Mouse (Mus musculus) urinary bladder, postnatal 14 days (tissue): ENCODE data around the gene Pou2f3.

Experiments used
- DNase-seq: peaks from one replicate; pipeline ENCODE4 v3.0.0; 2021; ENCODE audit warnings: low spot score

The Pou2f3 gene

DNA sequence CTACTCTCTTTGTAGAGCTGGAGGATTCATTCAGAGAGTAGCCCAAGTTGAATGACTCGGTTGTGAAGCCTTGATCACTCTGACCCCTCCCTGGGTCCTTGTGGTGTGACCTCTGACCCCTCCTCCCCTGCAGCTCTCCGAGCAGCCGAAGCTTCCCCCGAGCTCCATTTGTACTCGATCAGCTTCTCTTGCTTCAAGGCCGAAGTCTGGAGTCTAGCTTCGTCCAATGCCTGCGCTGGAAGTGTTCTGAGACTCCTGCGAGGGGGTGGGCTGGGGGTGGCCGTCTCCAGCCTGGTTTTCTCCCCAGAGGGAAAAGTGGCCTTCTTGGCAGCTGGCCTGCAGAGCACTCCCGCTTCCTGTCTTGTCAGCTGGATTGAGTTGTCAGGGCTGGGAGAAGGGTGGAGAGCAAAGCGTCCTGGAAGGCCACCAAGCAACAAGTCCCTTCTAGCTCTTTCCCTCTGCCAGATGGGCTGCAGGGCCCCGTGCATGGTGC, at the start of gene Pou2f3:
Gene Pou2f3, minus strand, starts transcription at position 180 of the 493 bp plus-strand sequence.
- peak; percentile 40 for DNase-seq

GRCm38 (mm10) chr9:43253271-43253681, 43.1 kb upstream of the Pou2f3 start:
- DNase-seq = peak; percentile 23

DNA sequence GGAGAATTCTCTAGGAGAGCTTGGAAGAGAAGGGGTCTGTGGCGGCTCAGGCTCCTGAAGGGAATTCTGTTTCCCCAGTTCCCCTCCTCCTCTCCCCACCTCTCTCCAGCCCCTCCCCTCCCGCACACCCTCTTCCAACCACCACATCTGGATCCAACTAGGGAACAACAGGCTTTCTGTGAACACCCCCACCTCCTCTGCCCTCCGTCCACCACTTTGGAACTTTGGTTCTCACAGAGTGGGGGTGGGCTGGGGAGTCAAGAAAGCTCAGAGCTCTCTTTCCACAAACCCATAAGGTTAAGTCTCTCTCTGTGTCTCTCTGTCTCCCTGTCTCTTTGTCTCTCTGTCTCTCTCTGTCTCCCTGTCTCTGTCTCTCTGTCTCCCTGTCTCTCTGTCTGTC, 42.6 kb upstream of the Pou2f3 start:
- DNase-seq = no peak

DNA sequence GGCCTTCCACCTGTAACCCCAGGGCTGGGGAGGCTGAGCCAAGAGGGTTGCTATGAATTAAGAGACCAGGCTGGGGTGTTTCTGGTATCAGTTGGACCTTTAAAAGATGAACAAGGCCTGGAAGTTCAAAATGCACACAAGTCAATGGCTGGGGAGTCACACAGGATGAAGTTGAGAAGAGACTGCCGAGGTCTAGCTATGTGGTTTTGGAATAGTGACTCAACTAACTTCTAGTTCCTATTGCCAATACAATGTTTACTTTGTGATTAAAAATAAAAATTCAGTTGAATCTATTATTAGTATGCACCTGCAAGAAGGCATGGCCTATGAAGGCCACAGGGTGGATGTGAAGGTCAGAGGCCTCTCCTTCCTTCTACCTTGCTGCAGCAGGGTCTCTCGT, 41.6 kb upstream of the Pou2f3 start:
- DNase-seq = no peak

DNA sequence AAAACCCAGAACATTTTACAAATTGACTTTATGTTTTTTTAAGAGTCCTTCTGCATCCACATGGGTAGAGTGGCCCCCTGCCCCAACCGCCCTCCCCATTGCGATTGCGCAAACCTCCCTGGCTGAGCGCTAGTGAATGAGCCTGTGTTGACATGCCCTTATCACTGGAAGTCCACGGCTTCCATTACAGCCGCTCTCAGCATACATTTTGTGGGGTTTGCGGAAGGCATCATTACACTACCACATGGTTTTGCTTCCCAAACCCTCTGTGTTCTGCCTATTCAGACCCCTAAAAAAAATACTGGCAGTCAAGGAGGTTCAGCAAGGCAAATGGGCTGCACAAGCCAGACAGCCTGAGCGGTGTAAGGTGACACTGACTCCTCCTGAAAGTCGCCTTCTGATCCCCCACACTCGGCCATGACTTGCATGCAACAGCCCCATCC, 36.6 kb upstream of the Pou2f3 start:
- peak; percentile 28 for DNase-seq

- DNase-seq = no peak
Observed at GRCm38 (mm10) chr9:43245801-43246570, 35.8 kb upstream of the Pou2f3 start.

GRCm38 (mm10) chr9:43242432-43242831, 32.3 kb upstream of the Pou2f3 start:
- no peak for DNase-seq

- DNase-seq = no peak
Observed at GRCm38 (mm10) chr9:43241970-43242369, 31.8 kb upstream of the Pou2f3 start.

GRCm38 (mm10) chr9:43241291-43241690, 31.1 kb upstream of the Pou2f3 start:
- no peak for DNase-seq

DNA sequence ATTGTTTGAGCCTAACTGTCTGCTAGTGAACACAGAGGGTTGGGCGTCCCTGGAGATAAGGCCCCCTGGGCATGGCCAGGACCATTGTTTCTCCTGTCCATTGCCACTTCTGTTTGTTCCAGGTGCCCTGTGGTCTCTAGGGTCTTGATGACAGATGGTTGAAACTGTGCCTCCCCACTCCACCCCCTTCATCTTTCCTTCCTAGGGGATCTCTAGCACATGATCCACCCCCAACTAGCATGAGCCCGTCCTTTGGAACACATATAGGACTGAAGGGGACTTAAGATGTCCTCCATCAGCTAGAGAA, 30.4 kb upstream of the Pou2f3 start:
- no peak for DNase-seq

DNA sequence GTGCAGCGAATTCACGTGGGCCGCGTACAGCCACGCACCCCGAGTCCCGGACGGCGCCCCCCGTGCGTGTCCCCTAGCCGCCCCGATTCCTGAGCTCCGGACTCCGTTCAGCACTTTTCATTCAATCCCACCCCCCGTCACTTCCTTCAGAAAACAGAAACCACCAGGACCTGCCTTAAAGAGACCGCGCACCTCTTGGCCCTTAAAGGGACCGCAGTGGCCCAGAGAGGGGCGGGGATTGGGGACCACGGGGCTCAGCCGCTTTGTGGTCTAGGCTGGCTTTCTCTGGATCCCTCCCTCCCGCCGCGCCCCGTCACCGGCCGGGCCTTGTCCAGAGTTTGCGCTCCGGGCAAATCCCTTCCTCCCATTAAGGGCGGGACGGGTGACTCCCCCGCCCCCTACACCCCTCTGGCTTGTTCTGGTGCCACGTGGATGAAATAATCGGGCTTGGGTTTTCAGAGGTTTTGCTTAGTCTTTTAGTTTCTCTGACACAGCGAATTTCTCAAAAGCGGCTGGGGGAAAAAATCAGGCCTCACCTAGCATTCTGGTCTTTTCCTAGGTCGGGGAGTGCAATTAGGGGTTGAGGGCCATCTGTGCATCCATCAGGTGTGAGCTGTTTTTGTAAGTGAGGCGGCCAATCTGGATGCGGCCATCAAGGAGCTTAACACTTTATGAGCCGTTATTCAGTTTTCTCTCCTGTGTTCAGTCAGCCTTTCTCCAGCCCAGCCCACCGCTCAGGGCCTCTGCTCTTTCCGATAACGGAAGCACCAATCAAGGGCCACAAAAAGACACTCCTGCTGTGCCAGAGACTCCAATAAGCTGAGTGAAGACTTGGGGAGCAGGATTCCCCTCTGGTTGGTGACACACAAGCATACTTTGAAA, 29.8 kb upstream of the Pou2f3 start, which contains the start of gene Oaf:
Gene Oaf, minus strand, starts transcription at position 200 of the 882 bp plus-strand sequence.
- peak; percentile 89 for DNase-seq

DNA sequence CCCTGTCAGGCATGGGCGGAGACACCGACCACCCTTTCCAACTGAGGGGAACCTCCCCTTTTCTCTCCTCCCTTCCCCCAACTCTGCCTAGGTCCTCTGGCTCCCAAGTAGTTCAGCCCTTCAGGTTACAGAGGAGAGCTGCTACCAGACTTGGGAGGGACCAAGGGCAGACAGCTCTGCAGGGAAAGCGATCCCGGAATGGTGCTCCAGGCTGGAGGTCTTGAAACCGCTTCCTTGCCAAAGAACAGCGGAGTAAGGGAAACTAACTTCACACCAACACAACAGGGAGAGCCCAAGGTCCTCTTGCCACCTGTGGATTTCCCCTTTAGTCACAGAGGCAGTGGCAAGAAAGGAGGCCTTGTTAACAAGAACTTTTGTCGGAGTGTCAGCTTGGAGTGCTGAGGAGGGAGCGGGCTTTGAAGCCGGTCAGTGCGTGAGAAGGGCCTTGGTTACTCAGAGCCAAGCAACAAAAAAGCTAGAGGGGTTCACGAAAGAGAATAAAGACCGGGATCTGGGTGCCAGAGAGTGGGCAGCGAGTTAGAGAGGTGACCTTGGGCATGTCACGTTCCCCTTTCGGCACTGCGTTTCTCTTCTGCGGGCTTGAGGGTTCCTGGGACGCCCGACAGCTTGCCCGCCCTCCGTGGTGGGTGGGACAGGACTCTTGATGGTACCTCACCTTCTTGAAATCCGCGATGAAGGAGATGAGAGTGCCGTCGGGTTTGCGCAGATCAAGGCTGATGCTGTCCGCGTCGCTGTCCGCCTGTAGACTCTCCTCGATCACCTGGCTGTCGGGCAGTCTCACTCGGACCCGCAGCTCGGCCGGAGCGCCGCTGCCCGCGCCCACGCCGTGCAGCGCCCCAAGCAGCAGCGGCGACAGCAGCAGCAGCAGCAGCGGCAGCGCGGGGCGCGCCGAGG, 28.7 kb upstream of the Pou2f3 start:
- no peak for DNase-seq

- no peak for DNase-seq
Observed at GRCm38 (mm10) chr9:43238167-43238566, 28.0 kb upstream of the Pou2f3 start.

DNA sequence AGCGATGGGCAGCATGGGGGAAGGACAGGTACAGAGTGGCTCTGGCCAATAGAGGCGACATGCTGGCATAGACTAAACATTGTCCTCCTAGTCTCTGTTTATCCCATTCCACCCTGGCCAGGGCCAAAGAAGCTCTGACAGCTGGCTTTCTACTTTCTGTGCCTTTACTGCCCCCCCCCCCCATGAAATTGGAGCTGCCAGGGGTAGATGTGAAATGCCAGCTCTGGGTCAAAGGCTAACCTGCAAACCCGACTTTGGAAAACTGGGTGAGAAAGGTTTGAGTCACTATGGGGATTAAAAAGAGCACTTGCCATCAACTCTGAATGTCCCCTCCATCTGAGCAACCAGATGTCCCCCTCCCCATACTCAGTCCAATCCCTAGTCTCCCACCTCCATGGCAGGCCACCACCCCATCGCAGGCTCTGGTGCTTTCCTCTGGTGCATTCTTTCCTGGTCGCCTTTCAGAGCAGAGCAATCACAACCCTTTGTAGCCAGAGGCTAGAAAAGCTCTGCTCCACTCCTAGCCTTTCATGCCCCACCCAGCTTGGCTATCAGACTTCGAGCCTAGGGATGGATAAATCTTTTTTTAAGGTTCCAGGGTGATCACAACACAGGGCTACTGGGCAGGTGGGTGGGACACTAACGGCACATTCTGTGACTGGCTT, 27.1 kb upstream of the Pou2f3 start:
- no peak for DNase-seq

- no peak for DNase-seq
Observed at GRCm38 (mm10) chr9:43236576-43236975, 26.4 kb upstream of the Pou2f3 start.

DNA sequence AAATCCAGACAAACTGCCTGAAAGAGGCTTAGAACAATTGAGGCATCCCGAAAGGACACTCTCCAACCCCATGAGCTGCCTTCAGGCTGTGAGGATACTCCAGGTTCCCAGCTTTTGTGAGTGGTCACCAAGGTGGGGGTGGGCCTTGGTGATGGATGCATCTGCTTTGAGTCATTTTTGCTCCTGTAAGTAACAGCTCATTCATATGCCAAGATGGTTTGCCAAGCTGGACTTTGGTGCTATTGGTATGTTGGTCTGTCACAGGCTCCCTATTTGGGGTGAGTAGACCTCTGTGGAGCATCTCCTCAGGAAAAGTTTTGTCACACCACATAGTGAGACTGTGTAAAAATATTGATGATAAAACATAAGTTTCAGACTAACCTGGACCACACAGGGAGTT, 25.9 kb upstream of the Pou2f3 start:
- no peak for DNase-seq

GRCm38 (mm10) chr9:43235336-43235735, 25.2 kb upstream of the Pou2f3 start:
- DNase-seq = no peak

DNA sequence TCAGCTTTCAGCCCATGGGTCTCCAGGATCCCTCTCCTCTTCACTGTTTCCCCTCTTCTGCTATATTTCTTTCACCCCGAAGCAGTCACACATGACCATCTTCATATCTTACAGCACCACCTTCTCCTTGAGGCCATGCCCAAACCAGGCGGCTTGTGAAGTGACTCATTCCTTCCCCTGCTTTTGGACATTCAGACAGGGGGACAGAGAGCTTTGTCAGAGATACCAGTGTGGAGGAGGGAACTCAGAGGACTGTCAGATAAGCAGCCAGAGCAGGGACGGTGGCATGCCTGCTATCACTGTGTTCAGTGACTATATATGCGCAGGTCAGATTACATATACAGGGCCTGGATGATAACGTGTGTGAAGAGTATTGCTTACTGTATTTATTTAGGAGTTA, 24.3 kb upstream of the Pou2f3 start:
- DNase-seq = no peak

GRCm38 (mm10) chr9:43233515-43233914, 23.3 kb upstream of the Pou2f3 start:
- DNase-seq = no peak

- DNase-seq = no peak
Observed at GRCm38 (mm10) chr9:43233044-43233443, 22.9 kb upstream of the Pou2f3 start.

GRCm38 (mm10) chr9:43232286-43232685, 22.1 kb upstream of the Pou2f3 start:
- no peak for DNase-seq
